Mouse (Mus musculus) ES-E14 (cell line): ENCODE data around the gene Grb7. TPM values are rescaled to one million over a fixed set of nuclear protein-coding genes. Genes with fewer than 3 reads are reported as not detected.

Source experiments
- DNase-seq: peaks from one replicate; pipeline ENCODE4 v3.0.0-alpha.2; 2013; ENCODE audit warnings: low read depth, low spot score
- H3K27ac ChIP-seq: 2 replicates; pipeline ENCODE4 v1.5.1; 2012; ENCODE audit warnings: low read depth, mild to moderate bottlenecking, low read length, moderate library complexity, mixed read lengths; ENCODE audit not compliant: poor library complexity, insufficient read depth, severe bottlenecking
- H3K36me3 ChIP-seq: 2 replicates; pipeline ENCODE4 v1.6.1; 2012; ENCODE audit warnings: mild to moderate bottlenecking, low read length, moderate library complexity, mixed read lengths; ENCODE audit not compliant: control insufficient read depth, poor library complexity, insufficient read depth, severe bottlenecking
- H3K4me1 ChIP-seq, 2 experiments: fragments of 150-350 bp in 1 of 2; sonication (generic) in 1 of 2; 2 replicates each; pipeline ENCODE4 v1.6.1; 2012; ENCODE audit warnings: low read length in 2 of 2, mild to moderate bottlenecking in 1 of 2, mixed read lengths in 1 of 2; ENCODE audit not compliant: control insufficient read depth in 2 of 2, insufficient read depth in 2 of 2, poor library complexity in 1 of 2
- H3K4me3 ChIP-seq, 2 experiments: fragments of 150-350 bp in 1 of 2; sonication (generic) in 1 of 2; 2 replicates each; pipeline ENCODE4 v1.5.1; 2012; ENCODE audit warnings: low read length in 2 of 2, low read depth in 1 of 2, mild to moderate bottlenecking in 1 of 2, mixed read lengths in 1 of 2; ENCODE audit not compliant: insufficient read depth in 1 of 2, poor library complexity in 1 of 2, severe bottlenecking in 1 of 2
- H3K9ac ChIP-seq: 2 replicates; pipeline ENCODE4 v1.6.1; 2012; ENCODE audit warnings: low read depth, mild to moderate bottlenecking, low read length, mixed read lengths; ENCODE audit not compliant: poor library complexity, insufficient read depth, severe bottlenecking
- H3K9me3 ChIP-seq: fragments of 150-350 bp; sonication (generic); 2 replicates; pipeline ENCODE4 v1.6.1; 2012; ENCODE audit warnings: low read depth, mild to moderate bottlenecking, low read length; ENCODE audit not compliant: control insufficient read depth, insufficient read depth
- CHD2 ChIP-seq: IDR thresholded peaks from 2 replicates; pipeline ENCODE4 v1.6.1; 2014; ENCODE audit warnings: mild to moderate bottlenecking, low read depth, low read length, inconsistent platforms
- HCFC1 ChIP-seq: IDR thresholded peaks from 2 replicates; pipeline ENCODE4 v1.6.1; 2012; ENCODE audit warnings: low read length, inconsistent platforms, borderline replicate concordance; ENCODE audit not compliant: insufficient read depth
- MAFK ChIP-seq: IDR thresholded peaks from 2 replicates; pipeline ENCODE4 v1.6.1; 2014; ENCODE audit warnings: mild to moderate bottlenecking, low read depth, low read length, inconsistent platforms; ENCODE audit not compliant: insufficient read depth
- ZC3H11A ChIP-seq: IDR thresholded peaks from 2 replicates; pipeline ENCODE4 v1.6.1; 2012; ENCODE audit warnings: low read depth, mild to moderate bottlenecking, inconsistent platforms, low read length, borderline replicate concordance
- ZNF384 ChIP-seq: IDR thresholded peaks from 2 replicates; pipeline ENCODE4 v1.6.1; 2012; ENCODE audit warnings: low read depth, low read length, inconsistent platforms
- in situ Hi-C, 2 experiments: fragments of 600-800 bp; cut with MboI; formaldehyde crosslinking; loops; one replicate each; pipeline ENCODE4 v1.15.1; 2025; ENCODE audit warnings: low sequenced_read_pairs in 2 of 2, inconsistent platforms in 1 of 2; ENCODE audit not compliant: unreplicated experiment in 2 of 2
- total RNA-seq: library from RNA; depleted of rRNA; stranded (reverse); fragments of 300-350 nt; gene quantifications from 2 replicates; pipeline ENCODE4 v1.2.3, GENCODE M21; 2012

Gene Grb7
- total RNA-seq, 1 experiment = 12.1 TPM

- peaks cover 0 to 8% of the 10 kb centered on the region in 2 experiments; a peak in 1 of 4 replicates for H3K4me1 ChIP-seq
- H3K9me3 ChIP-seq = no peaks in the 10 kb centered on the region
- H3K27ac ChIP-seq = no peak overlapping the region
- no peaks in the 10 kb centered on the region for H3K36me3 ChIP-seq
- in situ Hi-C loops = no loop called here
- H3K9ac ChIP-seq = no peak overlapping the region
- no peak for TF ChIP-seq ZNF384
- peak; percentile 75; the same call in 1 of the 2 replicates for TF ChIP-seq MAFK
- DNase-seq = no peak
- no peak overlapping the region for H3K4me3 ChIP-seq
Observed at GRCm38 (mm10) chr11:98485749-98486148, 39.6 kb downstream of the Grb7 start.

DNA sequence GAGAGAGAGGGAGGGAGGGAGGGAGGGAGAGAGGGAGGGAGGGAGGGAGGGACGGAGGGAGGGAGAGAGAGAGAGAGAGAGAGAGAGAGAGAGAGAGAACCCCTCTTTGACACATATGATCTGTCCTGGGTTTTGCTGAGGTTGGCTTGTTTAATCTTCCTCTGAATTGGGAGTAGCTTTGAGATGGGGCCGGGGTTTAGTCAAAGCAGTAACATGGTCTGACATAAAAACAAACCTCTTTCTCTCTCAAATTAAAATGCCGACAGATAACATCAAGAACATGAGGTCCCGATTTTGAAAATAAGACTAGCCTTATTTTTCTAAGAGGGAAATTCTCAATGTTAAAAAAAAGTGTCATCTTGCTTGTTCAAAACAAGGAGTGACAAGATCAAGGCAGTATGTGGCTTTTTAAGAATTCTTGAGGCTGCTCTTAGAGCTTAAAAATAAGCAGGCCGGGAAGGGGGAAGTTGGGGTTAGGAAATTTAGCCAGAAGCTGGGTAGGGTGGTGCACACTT, 41.4 kb downstream of the Grb7 start:
- no peak overlapping the region for H3K4me3 ChIP-seq
- no peaks in the 10 kb centered on the region for H3K9me3 ChIP-seq
- peaks cover 0 to 8% of the 10 kb centered on the region in 2 experiments; a peak in 1 of 4 replicates for H3K4me1 ChIP-seq
- no peak overlapping the region for H3K9ac ChIP-seq
- TF ChIP-seq CHD2 = no peak
- no peak for TF ChIP-seq MAFK
- TF ChIP-seq ZC3H11A = no peak
- TF ChIP-seq HCFC1 = no peak
- no peak for TF ChIP-seq ZNF384
- H3K36me3 ChIP-seq = no peaks in the 10 kb centered on the region
- in situ Hi-C loops = no loop called here
- no peak overlapping the region for H3K27ac ChIP-seq
- DNase-seq = no peak

GRCm38 (mm10) chr11:98488540-98489234, 42.5 kb downstream of the Grb7 start:
- Histone ChIP-seq H3K9ac (no peak overlapping the region), H3K4me3 (no peak overlapping the region), H3K27ac (no peak overlapping the region), H3K4me1 (peaks cover 0 to 8% of the 10 kb centered on the region in 2 experiments; a peak in 1 of 4 replicates), H3K36me3 (no peaks in the 10 kb centered on the region), H3K9me3 (no peaks in the 10 kb centered on the region)
- TF ChIP-seq HCFC1 (no peak), CHD2 (no peak), ZC3H11A (no peak), MAFK (no peak), ZNF384 (no peak)
- in situ Hi-C loops = no loop called here
- DNase-seq = no peak

- Histone ChIP-seq H3K4me1 (peaks cover 0 to 2% of the 10 kb centered on the region in 2 experiments; a peak in 1 of 4 replicates), H3K27ac (no peak overlapping the region), H3K9ac (no peak overlapping the region), H3K36me3 (no peaks in the 10 kb centered on the region), H3K9me3 (no peaks in the 10 kb centered on the region), H3K4me3 (no peak overlapping the region)
- in situ Hi-C loops = no loop called here
- no peak for DNase-seq
- TF ChIP-seq CHD2 (no peak), HCFC1 (no peak), ZC3H11A (no peak), MAFK (no peak), ZNF384 (no peak)
Observed at GRCm38 (mm10) chr11:98491571-98491970, 45.4 kb downstream of the Grb7 start.

GRCm38 (mm10) chr11:98492959-98493358, 46.8 kb downstream of the Grb7 start:
- Histone ChIP-seq H3K27ac (no peak overlapping the region), H3K4me1 (peaks cover 0 to 7% of the 10 kb centered on the region in 2 experiments; a peak in 1 of 4 replicates), H3K36me3 (no peaks in the 10 kb centered on the region), H3K4me3 (no peak overlapping the region), H3K9ac (no peak overlapping the region), H3K9me3 (no peaks in the 10 kb centered on the region)
- DNase-seq = no peak
- TF ChIP-seq ZC3H11A (no peak), MAFK (no peak), HCFC1 (no peak), CHD2 (no peak), ZNF384 (no peak)
- in situ Hi-C loops = no loop called here
